Mouse (Mus musculus) myocyte (in vitro differentiated cells): ENCODE data around the gene Tspan33.

Source experiments
- E2F4 ChIP-seq: IDR thresholded peaks from one replicate; pipeline ENCODE4 v1.6.1; 2011; ENCODE audit warnings: mild to moderate bottlenecking, control low read depth, moderate library complexity; ENCODE audit not compliant: insufficient read depth
- MYOD1 ChIP-seq, 3 experiments: IDR thresholded peaks; one replicate each; pipeline ENCODE4 v1.6.1; 2011; ENCODE audit warnings: control low read depth in 2 of 3, low read depth in 2 of 3, mild to moderate bottlenecking in 2 of 3, moderate library complexity in 1 of 3; ENCODE audit not compliant: insufficient read length in 2 of 3, control insufficient read depth in 1 of 3
- MYOG ChIP-seq, 3 experiments: IDR thresholded peaks; one replicate each; pipeline ENCODE4 v1.6.1; 2011; ENCODE audit warnings: control low read depth in 2 of 3, low read depth in 2 of 3, mild to moderate bottlenecking in 2 of 3; ENCODE audit not compliant: insufficient read length in 2 of 3, control insufficient read depth in 1 of 3, insufficient read depth in 1 of 3
- POLR2A ChIP-seq: IDR thresholded peaks from one replicate; pipeline ENCODE4 v1.6.1; 2011; ENCODE audit warnings: low read depth, mild to moderate bottlenecking, control low read depth, moderate library complexity; ENCODE audit not compliant: insufficient read length
- REST ChIP-seq: IDR thresholded peaks from one replicate; pipeline ENCODE4 v1.6.1; 2011; ENCODE audit warnings: mild to moderate bottlenecking, control low read depth, moderate library complexity; ENCODE audit not compliant: insufficient read depth, insufficient read length
- TCF12 ChIP-seq: IDR thresholded peaks from one replicate; pipeline ENCODE4 v1.6.1; 2011; ENCODE audit warnings: mild to moderate bottlenecking, control low read depth; ENCODE audit not compliant: poor library complexity, insufficient read depth, severe bottlenecking
- USF1 ChIP-seq: IDR thresholded peaks from one replicate; pipeline ENCODE4 v1.6.1; 2011; ENCODE audit warnings: low read depth, mild to moderate bottlenecking, control low read depth, moderate library complexity

GRCm38 (mm10) chr6:29650170-29650549 lies 43.9 kb upstream of the Tspan33 start:
- no peak for TF ChIP-seq POLR2A
- no peak for TF ChIP-seq MYOD1 (IDR thresholded peaks at IDR 0.05; ENCODE audit: control insufficient read depth in 1 of 3, insufficient read length in 2 of 3, low read depth in 2 of 3)
- no peak for TF ChIP-seq USF1
- no peak for TF ChIP-seq REST
- TF ChIP-seq E2F4, result no peak
- TF ChIP-seq TCF12, result no peak
- TF ChIP-seq MYOG (IDR thresholded peaks at IDR 0.05; ENCODE audit: control insufficient read depth in 1 of 3, insufficient read depth in 1 of 3, insufficient read length in 2 of 3, low read depth in 2 of 3), result no peak
